Mouse (Mus musculus) 3134 (cell line): Measurements from ENCODE around the gene Tatdn2.
"Not testable (repeated sequence)": the region's sequence is repeated elsewhere in the genome, so short reads cannot be mapped to it uniquely, and the experiment has no call there.

Experiments used
- DNase-seq: peaks from one replicate; pipeline ENCODE4 v3.0.0-alpha.2; 2011; ENCODE audit warnings: low spot score; ENCODE audit not compliant: insufficient read length; ENCODE audit errors: extremely low read depth

Tatdn2 gene

DNA sequence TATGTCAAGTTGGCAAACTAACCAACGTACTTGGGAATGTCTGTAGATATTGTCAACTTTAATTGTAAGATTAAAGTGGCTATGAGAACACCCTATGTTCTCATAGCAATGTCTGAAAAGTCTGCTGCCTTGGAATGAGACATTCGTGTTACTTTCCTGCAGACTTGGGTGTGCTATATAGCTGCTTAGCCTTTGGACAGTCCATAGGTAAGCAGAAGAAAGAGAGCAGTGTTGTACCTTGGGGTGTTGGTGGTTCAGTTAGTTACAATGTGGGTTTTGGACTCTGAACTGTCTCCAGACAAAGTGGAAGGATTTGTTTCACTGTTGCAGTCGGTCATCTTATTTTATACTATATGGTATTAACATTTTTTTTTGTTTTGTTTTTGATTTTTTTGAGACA, 15.9 kb downstream of the Tatdn2 start:
- DNase-seq: no peak

DNA sequence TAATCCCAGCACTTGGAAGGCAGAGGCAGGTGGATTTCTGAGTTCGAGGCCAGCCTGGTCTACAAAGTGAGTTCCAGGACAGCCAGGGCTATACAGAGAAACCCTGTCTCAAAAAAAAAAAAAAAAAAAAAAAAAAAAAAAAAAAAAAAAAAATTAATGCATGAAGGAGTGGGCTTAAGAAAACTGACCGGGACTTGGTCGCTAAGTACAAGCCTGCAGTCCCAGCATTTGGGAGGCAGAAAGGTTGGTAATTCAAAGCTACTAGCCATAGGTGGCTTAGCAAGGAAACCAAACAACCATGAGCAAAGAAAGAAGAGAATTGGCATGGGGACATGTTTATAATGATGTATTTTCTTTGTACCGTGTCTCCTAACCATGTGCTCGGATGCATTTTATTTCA, 16.5 kb downstream of the Tatdn2 start:
- DNase-seq: not testable (repeated sequence)

DNA sequence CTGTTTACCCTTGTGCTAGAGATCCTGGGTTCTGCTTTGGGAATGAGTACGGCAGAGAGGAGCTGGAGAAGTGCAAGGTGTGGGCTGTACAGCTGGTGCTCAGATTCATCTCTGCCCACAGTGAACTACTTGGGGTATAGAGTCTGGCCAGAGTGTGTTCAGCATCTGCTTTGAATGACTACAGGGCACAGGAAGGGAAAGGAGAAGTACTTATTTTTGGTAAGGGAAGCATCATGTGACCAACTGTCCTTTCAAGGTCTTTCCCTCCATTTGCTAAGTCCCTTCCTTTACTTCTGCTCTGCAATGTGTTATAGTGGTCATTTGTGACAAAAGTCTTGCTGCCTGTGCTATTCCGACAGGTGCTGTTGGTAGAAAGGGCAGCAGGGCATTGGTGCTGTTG, 17.4 kb downstream of the Tatdn2 start:
- DNase-seq: no peak

DNA sequence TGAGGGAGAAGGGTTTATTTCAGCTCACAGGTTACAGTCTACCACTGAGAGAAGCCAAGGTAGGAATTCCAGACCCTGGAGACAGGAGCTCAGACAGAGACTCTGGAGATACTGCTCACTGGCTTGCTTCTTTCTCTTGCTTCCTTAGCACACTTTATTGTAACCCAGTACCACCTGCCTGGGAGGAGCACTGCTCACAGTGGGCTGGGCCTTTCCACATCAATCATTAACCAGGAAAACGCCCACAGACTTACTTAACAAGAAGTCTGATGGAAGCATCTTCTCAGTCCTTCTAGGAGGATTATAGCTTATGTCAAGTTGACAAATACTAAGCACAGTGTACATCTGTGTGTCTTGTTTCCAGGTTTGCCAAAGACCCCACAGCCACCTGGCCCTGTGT, 17.9 kb downstream of the Tatdn2 start:
- no peak for DNase-seq

DNA sequence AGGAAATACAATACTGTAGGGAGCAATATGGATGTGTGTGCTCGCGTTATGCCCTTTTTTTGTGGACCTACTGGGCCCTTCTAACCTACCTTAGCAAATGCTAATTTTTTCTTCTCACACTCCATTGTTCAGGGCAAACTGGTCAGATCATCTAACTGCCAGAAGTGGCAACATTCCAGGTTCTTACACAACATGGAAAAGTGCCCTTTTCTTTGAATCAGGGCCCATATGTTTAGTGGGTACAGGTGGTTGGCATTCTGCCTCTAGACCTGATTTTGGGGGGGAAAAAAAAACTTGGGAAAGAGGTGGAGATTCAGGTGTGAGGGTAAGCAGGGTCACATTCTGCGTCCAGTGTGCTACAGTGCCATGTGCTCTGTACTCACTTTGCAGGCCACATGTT, 20.7 kb downstream of the Tatdn2 start:
- DNase-seq: no peak

DNA sequence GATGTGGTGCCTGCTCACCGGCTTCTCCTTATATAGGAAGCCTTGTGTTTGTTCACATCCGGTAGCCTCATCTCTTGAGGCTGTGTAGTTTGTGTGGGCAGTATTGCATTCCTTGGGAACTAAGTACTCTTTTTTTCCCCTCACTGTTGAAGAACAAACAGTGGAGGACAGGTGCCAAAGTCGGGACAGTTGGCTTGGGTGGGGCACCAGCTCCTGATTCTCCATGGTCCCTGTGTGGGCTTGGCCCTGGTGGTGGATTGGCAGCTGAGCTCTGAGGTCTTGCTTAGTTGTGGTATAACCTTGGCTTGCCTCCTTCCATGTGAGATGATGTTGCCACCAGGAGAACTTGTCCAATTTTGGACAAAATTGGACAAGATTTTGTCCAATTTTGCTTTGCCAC, 23.0 kb downstream of the Tatdn2 start, which contains the start of gene Ghrl:
Gene Ghrl, minus strand, starts transcription at position 3 of the 400 bp plus-strand sequence.
- DNase-seq: no peak

DNA sequence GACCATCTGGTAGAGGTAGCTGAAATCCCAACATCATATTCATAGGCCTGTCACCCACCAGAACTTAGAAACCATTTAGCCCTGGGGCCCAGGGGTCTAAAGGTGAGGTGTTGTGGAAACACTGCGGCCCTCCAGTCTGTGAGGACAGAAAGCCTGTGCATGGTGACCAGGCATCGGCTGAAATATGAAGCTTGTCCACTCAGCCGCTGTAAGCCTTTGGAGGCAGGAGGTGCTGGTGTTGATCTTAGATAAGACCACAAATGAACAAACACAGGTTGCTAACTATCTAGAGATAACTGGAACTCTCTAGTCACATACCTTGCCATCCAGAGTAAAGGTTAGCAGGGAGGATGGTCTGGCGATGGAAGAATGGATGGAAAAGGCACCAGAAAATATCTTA, 24.2 kb downstream of the Tatdn2 start:
- DNase-seq: no peak

DNA sequence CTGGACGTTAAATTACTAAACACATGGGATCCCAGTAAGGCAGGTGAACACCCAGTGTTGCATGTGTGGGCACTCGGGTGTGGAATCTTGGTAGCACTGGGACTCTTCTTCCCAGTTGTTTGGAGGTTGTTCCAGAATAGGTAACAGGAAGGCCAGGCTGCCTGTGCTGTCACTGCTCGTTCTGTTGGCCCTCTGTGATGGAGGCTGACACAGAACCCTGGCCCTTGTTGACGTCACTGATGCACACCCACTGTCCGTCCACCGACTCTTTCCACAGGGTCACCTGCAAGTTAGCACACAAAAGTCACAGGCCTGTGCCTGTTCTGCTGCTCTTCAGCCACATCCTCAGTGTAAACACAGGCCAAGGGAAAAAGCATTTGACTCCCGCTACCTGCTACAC, 31.3 kb downstream of the Tatdn2 start:
- no peak for DNase-seq

DNA sequence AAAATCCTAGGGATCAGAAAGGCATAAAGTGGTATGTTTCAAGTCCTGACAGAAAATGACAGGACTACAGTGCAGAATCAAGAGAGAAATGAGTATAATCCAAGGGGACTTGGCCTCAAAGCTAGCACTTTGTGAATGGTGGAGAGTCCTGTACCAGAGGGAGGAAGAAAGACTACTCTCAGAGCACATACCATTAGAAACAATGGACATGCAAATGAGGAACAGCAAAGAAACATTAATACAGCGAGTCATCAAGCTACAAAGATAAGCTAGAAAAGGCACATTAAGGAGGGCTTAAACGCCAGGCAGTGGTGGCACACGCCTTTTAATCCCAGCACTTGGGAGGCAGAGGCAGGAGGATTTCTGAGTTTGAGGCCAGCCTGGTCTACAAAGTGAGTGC, 34.4 kb downstream of the Tatdn2 start:
- no peak for DNase-seq

DNA sequence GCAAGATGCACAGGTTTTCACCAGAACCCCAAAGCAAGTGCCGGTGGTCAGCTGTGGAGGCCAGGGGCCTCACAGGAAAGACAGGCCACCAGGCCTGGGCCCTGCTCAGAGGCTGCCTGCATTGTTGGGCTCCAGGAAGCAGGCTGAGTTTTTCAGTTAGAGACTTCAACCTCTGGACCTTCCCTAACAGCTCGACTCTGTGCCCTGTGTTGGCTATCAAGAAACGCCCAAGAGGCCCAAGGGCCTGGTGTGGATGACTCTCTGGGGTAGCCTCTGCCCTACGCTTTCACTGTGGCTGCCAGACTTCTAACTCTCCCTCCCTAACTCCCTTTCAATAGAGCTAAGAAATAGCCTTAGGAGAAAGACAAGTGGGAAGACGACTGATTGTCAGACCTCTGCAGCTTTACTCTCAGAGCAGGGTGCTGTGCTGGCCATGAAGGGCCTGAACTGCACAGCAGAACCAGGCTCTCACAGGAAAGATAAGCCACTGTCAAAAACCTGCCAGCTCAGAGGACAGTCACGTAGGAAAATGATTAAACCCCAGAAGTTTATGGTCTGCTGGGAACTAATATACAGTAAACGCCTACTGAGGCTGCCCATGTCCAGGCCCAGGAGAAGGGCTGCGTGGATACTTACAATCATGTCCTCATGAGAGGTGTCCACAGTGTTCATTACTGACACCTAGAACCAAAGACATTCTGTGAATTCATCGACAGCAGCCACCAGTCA, 40.6 kb downstream of the Tatdn2 start:
- DNase-seq: no peak

DNA sequence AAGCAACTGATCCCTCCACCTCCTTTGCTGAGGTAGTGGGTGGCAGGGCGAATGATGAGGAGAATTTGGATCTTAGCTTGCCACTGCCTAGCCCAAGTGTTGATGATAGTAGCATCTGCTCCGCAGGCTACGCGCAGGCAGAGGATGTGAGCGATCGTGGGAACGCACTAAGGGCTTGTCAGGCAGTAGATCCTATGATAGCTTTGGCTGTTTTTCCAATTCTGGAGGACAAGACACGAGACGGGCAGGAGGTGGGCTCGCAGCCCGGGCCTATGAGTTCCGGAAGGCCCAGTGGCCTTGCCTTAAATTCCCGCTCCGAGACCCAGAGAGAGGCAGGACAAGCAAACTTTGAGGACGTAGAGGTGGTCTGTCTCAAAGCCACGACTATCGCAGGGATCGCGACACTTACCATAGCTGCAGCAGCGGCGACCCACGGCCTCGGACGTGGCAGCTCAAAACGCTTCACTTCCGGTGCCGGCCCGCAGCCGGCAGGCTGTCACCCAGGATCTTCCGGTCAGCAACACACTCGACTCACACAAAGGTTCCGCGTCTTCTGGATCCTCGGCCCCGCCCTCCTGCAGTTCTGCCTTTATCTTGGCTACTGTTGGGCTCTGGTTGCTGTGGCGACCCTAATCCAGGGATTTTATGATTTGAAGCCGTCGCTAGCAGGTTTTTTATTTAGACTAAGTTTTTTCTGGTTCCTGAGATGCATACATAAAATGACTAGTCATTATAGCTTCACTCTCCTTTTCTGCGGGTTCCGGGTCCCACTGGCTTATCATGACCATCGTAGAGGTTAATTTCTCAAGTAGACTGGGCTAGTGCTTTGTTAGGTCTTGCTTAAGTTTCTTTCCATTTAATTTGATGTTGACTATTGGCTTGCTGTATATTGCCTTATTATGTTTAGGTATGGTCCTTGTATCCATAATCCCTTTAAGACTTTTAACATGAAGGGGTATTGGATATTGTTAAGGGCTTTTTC, 43.7 kb downstream of the Tatdn2 start, which contains the start of gene Sec13:
Gene Sec13, minus strand, starts transcription at position 508 of the 982 bp plus-strand sequence.
- peak; percentile 90 for DNase-seq

DNA sequence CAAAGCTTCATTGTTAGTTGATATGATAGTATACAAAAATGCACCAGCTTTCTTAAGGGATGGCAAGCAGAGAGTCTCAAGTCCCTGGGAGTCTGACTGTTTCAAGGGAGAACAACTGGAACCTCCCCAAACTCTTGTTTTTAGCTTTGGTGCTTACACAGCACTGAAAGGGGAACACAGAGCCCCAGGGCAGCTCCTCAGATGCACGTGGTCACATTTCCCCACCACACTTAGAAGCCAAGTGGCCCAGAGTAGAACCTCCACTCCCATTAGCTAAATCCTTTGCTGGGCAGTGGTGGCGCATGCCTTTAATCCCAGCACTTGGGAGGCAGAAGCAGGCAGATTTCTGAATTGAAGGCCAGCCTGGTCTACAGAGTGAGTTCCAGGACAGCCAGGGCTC, 44.6 kb downstream of the Tatdn2 start:
- no peak for DNase-seq

DNA sequence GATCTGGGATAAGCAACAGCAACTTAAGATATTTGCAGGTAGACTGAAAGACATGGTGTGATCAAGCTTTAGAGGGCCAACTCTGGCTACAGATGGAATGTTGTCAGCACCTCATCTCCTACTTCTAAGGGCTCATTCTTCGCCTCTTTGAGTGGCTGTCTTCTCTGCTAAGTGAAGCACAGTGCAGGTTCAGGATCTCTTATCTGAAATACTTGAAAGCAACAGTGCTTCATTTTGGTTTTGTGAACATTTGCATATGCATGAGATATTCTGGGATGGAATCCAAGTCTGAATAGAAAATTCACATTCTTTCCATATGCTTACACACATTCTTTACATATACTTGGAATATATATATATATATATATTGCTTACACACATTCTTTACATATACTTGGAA, 45.5 kb downstream of the Tatdn2 start:
- no peak for DNase-seq

DNA sequence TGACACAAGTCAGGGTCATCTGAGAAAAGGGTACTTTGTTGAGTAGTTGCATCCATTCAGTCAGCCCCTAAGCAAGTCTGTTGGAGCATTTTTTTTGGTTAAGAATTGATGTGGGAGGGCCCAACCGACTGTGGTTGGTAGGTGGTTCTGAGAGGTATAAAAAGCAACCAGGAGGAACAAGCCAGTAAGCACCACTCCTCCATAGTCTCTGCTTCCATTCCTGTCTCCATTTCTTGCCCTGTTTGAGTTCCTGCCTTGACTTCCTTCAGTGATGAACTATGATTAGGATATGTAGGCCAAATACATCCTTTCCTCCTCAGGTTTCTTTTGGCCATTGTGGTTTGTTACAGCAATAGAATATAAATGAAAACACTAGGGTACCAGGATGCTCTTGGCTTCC, 46.3 kb downstream of the Tatdn2 start:
- no peak for DNase-seq

DNA sequence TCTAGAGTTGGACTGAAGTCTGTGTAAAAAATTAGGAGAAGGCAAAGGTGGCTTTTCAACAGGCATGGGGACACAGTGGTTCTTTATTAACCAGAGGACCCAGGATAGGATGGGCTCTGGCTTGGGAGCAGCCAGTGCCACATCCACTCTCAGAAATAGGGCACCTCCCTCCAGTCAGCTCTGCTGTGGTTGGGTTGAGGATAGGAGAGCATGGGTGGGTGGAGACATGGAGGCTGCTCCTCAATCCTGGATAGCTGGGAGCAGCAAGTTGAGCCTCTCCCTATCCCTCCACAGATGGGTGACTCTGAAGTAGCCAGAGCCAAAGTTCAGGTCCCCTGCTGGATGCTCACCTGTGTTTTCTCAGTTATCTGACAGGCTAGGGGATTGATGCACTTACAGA, 48.3 kb downstream of the Tatdn2 start:
- no peak for DNase-seq

DNA sequence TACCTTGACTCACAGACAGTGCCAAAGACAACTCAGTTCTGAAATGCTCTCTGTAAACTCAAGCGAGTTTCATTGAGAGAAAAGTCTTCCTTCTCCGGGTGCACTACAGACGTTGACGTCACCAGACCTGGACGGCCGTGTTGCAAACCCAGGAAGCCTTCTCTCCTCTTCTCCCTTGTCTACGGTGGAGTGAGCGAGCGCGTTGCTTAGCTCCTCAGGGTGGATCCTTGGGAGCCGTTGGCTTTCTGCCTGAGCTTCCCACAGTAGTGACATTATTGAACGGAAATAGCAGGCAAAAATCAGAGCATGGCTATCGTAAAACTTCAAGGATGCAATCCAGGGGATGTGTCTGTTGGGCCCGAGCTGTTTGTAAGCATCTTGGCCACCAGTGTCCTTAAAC, 50.4 kb downstream of the Tatdn2 start:
- no peak for DNase-seq

DNA sequence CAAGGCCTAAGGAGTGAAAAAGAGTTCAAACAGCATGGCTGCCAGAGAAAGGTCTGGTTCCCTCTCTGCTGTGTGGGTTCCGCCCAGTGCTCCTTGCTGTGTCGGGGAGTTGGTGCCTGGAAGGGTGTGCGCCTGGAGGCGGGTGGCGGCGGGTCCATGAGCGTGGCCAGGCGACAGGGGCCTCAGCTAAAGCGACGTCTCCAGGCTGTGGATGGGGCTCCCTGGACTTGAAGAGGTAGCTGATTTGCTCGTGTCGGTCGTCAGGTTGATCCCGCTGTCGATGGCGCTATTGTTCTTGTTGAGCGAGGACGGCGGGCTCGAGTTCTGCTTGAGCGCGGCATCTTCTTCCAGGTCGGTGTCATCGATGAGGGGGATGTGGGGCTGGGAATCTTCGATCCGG, 51.5 kb downstream of the Tatdn2 start:
- no peak for DNase-seq

DNA sequence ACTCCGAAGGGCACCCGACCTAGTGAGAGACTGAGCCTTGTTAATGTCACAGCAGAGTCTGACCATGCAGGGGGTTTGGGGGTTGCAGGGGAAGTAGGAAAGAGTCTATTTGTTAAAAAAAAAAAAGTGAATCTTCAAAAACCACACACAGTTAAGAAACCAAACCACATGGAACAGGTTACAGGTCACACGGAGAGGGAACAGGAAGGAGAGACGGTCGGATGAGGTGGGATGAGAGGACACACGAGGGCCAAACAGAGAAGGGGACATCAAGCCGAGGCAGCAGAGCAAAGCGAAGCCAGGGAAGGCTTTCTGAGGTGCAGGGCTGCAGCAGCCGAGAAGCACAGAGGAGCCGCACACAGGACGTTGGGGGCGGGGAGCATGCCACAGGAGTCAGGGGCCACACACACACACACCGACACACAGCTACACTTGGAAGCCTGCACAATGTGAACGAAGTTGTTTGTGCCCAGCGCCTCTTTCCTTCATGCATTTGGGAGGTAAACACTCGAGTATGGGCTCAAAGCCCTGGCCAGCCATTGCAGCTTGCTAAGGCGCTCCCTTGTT, 52.4 kb downstream of the Tatdn2 start:
- DNase-seq: no peak
